Mouse (Mus musculus) limb, embryonic 14.5 days (tissue): ENCODE data around the gene Six1. TPM values are rescaled to one million over a fixed set of nuclear protein-coding genes. Genes with fewer than 3 reads are reported as not detected.

ENCODE experiments used
- ATAC-seq: fragments of 200-750 bp; cut with Nextera tagmentation; 2 replicates; pipeline ENCODE4 v1.8.0; 2017; ENCODE audit warnings: low read depth, moderate number of reproducible peaks, moderate TSS enrichment; ENCODE audit not compliant: low FRiP score
- DNase-seq: peaks from one replicate; pipeline ENCODE4 v3.0.0-alpha.2; 2015; ENCODE audit warnings: low spot score
- H3K27ac ChIP-seq: fragments of 300-500 bp; sonication (generic); replicated peaks from 2 replicates; pipeline ENCODE4 v1.5.1; 2014; ENCODE audit warnings: low read depth, mild to moderate bottlenecking, low read length, moderate library complexity, mixed read lengths
- H3K27me3 ChIP-seq: fragments of 300-500 bp; sonication (generic); 2 replicates; pipeline ENCODE4 v1.6.1; 2014; ENCODE audit warnings: low read length, mixed read lengths; ENCODE audit not compliant: control insufficient read depth, insufficient read depth
- H3K36me3 ChIP-seq: fragments of 300-500 bp; sonication (generic); 2 replicates; pipeline ENCODE4 v1.6.1; 2014; ENCODE audit warnings: mild to moderate bottlenecking, low read length, moderate library complexity, mixed read lengths; ENCODE audit not compliant: control insufficient read depth, insufficient read depth
- H3K4me1 ChIP-seq: fragments of 300-500 bp; sonication (generic); 2 replicates; pipeline ENCODE4 v1.6.1; 2014; ENCODE audit warnings: antibody characterized with exemption, low read length, mixed read lengths; ENCODE audit not compliant: control insufficient read depth, insufficient read depth
- H3K4me2 ChIP-seq: fragments of 300-500 bp; sonication (generic); replicated peaks from 2 replicates; pipeline ENCODE4 v1.6.1; 2014; ENCODE audit warnings: low read depth, mild to moderate bottlenecking, low read length, moderate library complexity; ENCODE audit not compliant: severe bottlenecking
- H3K4me3 ChIP-seq: fragments of 300-500 bp; sonication (generic); replicated peaks from 2 replicates; pipeline ENCODE4 v1.5.1; 2014; ENCODE audit warnings: low read length
- H3K9ac ChIP-seq: fragments of 300-500 bp; sonication (generic); 2 replicates; pipeline ENCODE4 v1.6.1; 2014; ENCODE audit warnings: mild to moderate bottlenecking, low read depth, low read length, moderate library complexity; ENCODE audit not compliant: severe bottlenecking
- H3K9me3 ChIP-seq: fragments of 300-500 bp; sonication (generic); 2 replicates; pipeline ENCODE4 v1.6.1; 2016; ENCODE audit warnings: low read length; ENCODE audit not compliant: control insufficient read depth
- POLR2A ChIP-seq: fragments of 200-500 bp; IDR thresholded peaks from 2 replicates; pipeline ENCODE4 v1.8.0; 2012; ENCODE audit warnings: inconsistent platforms, mild to moderate bottlenecking, moderate library complexity, borderline replicate concordance; ENCODE audit not compliant: insufficient read depth, insufficient read length; ENCODE audit errors: extremely low read depth
- WGBS: fragments of 180-500 bp; shearing (Covaris S2); extraction: QIAGEN DNeasy Blood & Tissue Kit; methylation state at CpG from one replicate; pipeline ENCODE4 v1.1.7; 2014; 5-methylcytosine and 5-hydroxymethylcytosine counted together
- polyA plus RNA-seq, 2 experiments: library from polyadenylated mRNA; depleted of rRNA in 1 of 2; stranded (reverse) in 1 of 2; unstranded in 1 of 2; fragments of >200 nt; fragmentation: Nextera tagmentation in 1 of 2; extraction: Ambion mirVana in 1 of 2; gene quantifications; 2 replicates each; pipeline versions ENCODE4 v1.2.1 to v1.2.3; 2012 to 2014

The Six1 gene
- polyA plus RNA-seq, 2 experiments, result 37.6 to 44.6 TPM

- peaks cover 21% of the 10 kb centered on the region for H3K4me1 ChIP-seq
- H3K36me3 ChIP-seq, result no peaks in the 10 kb centered on the region
- ATAC-seq (no peak), DNase-seq (no peak)
- no peak for TF ChIP-seq POLR2A
- no peaks in the 10 kb centered on the region for H3K9me3 ChIP-seq
- H3K9ac ChIP-seq, result peak overlapping the region; percentile 58; the same call in 1 of the 2 replicates
- H3K4me2 ChIP-seq, result peak overlapping the region; percentile 93
- 15% methylated on average over 15 of the region's 15 CpGs for WGBS
- peak overlapping the region; percentile 56 for H3K4me3 ChIP-seq
- H3K27me3 ChIP-seq, result peaks cover 35% of the 10 kb centered on the region
- H3K27ac ChIP-seq, result no peak overlapping the region
These were observed 994 bp upstream of the Six1 start for GRCm38 (mm10) chr12:73054576-73055185.

- Histone ChIP-seq H3K27ac (peak overlapping the region; percentile 68), H3K4me2 (peak overlapping the region; percentile 93), H3K9me3 (no peaks in the 10 kb centered on the region), H3K27me3 (peaks cover 52% of the 10 kb centered on the region), H3K4me1 (peaks cover 21% of the 10 kb centered on the region), H3K9ac (peak overlapping the region; percentile 58), H3K4me3 (peak overlapping the region; percentile 56), H3K36me3 (no peaks in the 10 kb centered on the region)
- peak; percentile 1 for ATAC-seq
- no peak for DNase-seq
- WGBS, result 6% methylated on average over 34 of the region's 34 CpGs
- TF ChIP-seq POLR2A, result no peak
These were observed 766 bp downstream of the Six1 start for GRCm38 (mm10) chr12:73052651-73053591.

- H3K36me3 ChIP-seq, result no peaks in the 10 kb centered on the region
- DNase-seq, result no peak
- H3K4me1 ChIP-seq, result peaks cover 21% of the 10 kb centered on the region
- peak overlapping the region; percentile 56 for H3K4me3 ChIP-seq
- TF ChIP-seq POLR2A, result no peak
- H3K9ac ChIP-seq, result peak overlapping the region; percentile 26; the same call in 1 of the 2 replicates
- WGBS, result 5% methylated on average over 19 of the region's 19 CpGs
- H3K27me3 ChIP-seq, result peaks cover 59% of the 10 kb centered on the region
- peak overlapping the region; percentile 93 for H3K4me2 ChIP-seq
- ATAC-seq, result no peak
- no peaks in the 10 kb centered on the region for H3K9me3 ChIP-seq
- peak overlapping the region; percentile 68; the same call in 1 of the 2 replicates for H3K27ac ChIP-seq
These were observed 1.5 kb downstream of the Six1 start for GRCm38 (mm10) chr12:73052036-73052650.

GRCm38 (mm10) chr12:73050811-73051580 is 2.7 kb downstream of the Six1 start:
- H3K36me3 ChIP-seq, result no peaks in the 10 kb centered on the region
- H3K4me2 ChIP-seq, result no peak overlapping the region
- no peak for TF ChIP-seq POLR2A
- H3K9ac ChIP-seq, result no peak overlapping the region
- 6% methylated on average over 15 of the region's 15 CpGs for WGBS
- H3K4me1 ChIP-seq, result peaks cover 21% of the 10 kb centered on the region
- ATAC-seq, result no peak
- H3K4me3 ChIP-seq, result 0 out of 2 replicates have a peak overlapping the region, but pooled peaks have one; percentile 0
- DNase-seq, result no peak
- H3K9me3 ChIP-seq, result no peaks in the 10 kb centered on the region
- peaks cover 71% of the 10 kb centered on the region for H3K27me3 ChIP-seq
- no peak overlapping the region for H3K27ac ChIP-seq
